Mouse (Mus musculus) embryonic facial prominence, embryonic 15.5 days (tissue): ENCODE measurements around the gene Mrpl17. TPM values are rescaled to one million over a fixed set of nuclear protein-coding genes. Genes with fewer than 3 reads are reported as not detected.
"Not testable (repeated sequence)": the region's sequence is repeated elsewhere in the genome, so short reads cannot be mapped to it uniquely, and the experiment has no call there.

Source experiments
- ATAC-seq: fragments of 200-750 bp; cut with Nextera tagmentation; 2 replicates; pipeline ENCODE4 v1.8.0; 2017; ENCODE audit warnings: low read depth, moderate TSS enrichment; ENCODE audit not compliant: insufficient number of reproducible peaks, low FRiP score, low TSS enrichment
- H3K27ac ChIP-seq: fragments of 300-500 bp; sonication (generic); replicated peaks from 2 replicates; pipeline ENCODE4 v1.5.1; 2015; ENCODE audit warnings: mild to moderate bottlenecking, inconsistent platforms
- H3K27me3 ChIP-seq: fragments of 300-500 bp; sonication (generic); 2 replicates; pipeline ENCODE4 v1.6.1; 2015; ENCODE audit warnings: inconsistent platforms
- H3K36me3 ChIP-seq: fragments of 300-500 bp; sonication (generic); 2 replicates; pipeline ENCODE4 v1.6.1; 2015; ENCODE audit warnings: mild to moderate bottlenecking, inconsistent platforms
- H3K4me1 ChIP-seq: fragments of 300-500 bp; sonication (generic); 2 replicates; pipeline ENCODE4 v1.6.1; 2015; ENCODE audit warnings: inconsistent platforms
- H3K4me2 ChIP-seq: fragments of 300-500 bp; sonication (generic); replicated peaks from 2 replicates; pipeline ENCODE4 v1.6.1; 2015; ENCODE audit warnings: mild to moderate bottlenecking, inconsistent platforms
- H3K4me3 ChIP-seq: fragments of 300-500 bp; sonication (generic); replicated peaks from 2 replicates; pipeline ENCODE4 v1.5.1; 2015; ENCODE audit warnings: mild to moderate bottlenecking, inconsistent platforms
- H3K9ac ChIP-seq: fragments of 300-500 bp; sonication (generic); 2 replicates; pipeline ENCODE4 v1.6.1; 2015; ENCODE audit warnings: inconsistent platforms
- H3K9me3 ChIP-seq: fragments of 300-500 bp; sonication (generic); replicated peaks from 2 replicates; pipeline ENCODE4 v1.6.1; 2016; ENCODE audit warnings: inconsistent platforms
- WGBS: fragments of 180-500 bp; shearing (Covaris S2); methylation state at CpG from one replicate; pipeline ENCODE4 v1.1.7; 2015; 5-methylcytosine and 5-hydroxymethylcytosine counted together
- polyA plus RNA-seq: library from polyadenylated mRNA; unstranded; fragments of >200 nt; fragmentation: Nextera tagmentation; extraction: Ambion mirVana; gene quantifications from 2 replicates; pipeline ENCODE4 v1.2.1, GENCODE M21; 2015

Gene Mrpl17
- 345 and 355 TPM in 2 replicates for polyA plus RNA-seq

DNA sequence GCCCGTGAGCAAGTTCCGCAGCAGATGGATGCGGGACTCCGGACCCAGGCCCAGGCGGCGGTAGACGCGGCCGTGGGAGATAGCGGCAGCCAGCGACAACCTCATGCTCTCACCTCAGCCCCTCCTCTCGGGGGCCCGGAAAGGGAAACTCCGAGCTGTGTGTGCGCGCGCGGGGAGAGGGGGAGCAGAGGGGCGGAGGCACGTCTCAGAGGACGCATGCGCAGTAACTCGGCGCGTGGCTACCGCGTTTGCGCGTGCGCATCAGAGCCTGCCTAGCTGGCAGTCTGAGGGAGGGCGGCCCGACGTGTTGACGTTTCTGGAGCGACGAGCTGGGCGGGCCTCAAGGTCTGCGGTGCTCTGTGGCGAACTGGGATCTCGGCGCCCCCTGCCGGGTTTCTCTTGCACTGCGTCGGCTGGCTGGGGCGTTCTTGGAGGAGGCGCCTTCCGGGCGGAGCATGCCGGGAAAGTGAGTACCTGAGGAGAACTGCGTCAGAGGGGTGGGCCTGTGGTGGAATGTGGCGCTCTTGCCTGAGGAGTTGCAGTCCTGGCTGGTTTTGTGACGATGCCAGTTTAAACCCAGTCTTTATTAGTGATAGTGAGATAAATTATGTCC lies at the start of gene Mrpl17:
Gene Mrpl17 (minus strand): TSS at position 223 of the 613 bp plus-strand sequence.
- ATAC-seq: peak; percentile 98
- H3K27ac ChIP-seq: peak within 1 kb of the TSS; percentile 86

DNA sequence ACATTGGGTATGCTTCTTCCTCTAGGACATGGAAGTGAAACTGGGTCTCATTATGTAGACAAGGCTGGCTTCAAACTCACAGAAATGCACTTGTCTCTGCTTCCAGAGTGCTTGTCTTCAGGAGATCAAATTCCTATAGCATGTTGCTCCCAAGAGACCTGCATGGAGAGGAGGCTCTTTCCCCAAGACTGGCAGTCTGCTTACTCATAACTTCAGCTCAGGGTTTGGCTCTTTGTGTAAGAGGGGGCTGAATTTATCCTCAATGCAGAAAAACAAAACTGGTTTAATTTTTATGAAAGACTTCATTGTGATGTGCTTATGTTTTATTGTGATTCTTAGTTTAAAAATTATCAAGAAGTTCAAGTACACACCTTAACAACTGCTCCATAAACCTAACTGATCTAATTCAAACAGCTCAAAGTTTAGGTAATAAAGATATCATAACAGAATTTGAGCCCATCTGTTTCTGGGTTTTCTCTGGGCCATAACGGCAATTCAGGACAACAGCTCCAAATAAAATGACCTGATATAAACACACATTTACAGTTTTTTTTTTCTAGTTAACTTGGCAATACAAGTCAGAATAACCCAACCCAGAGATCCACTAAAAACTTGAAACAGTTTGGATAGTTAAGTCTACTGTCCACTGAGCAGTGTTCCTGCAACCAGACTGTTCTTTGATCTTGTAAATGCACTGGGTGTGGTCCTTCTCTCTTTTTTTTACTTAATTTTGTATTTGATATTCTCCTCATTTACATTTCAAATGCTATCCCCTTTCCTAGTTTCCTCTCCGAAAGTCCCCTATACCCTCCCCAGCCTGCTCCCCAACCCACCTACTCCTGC lies 45.0 kb upstream of the Mrpl17 start:
- not testable (repeated sequence) for H3K27me3 ChIP-seq, H3K9ac ChIP-seq, H3K27ac ChIP-seq, H3K4me2 ChIP-seq, H3K4me1 ChIP-seq, ATAC-seq, H3K4me3 ChIP-seq, H3K9me3 ChIP-seq, H3K36me3 ChIP-seq
- WGBS: no CpG with 5 or more reads among the region's 2 CpGs

More for the DNA sequence above, at the start of gene Mrpl17:
- H3K4me2 ChIP-seq: peak within 1 kb of the TSS; percentile 64
- peaks cover 8% of the 10 kb centered on the region for H3K4me1 ChIP-seq
- peak within 1 kb of the TSS; percentile 86 for H3K9ac ChIP-seq
- peaks cover 14% of the 10 kb centered on the region for H3K36me3 ChIP-seq
- no peaks in the 10 kb centered on the region; the same call in 1 of the 2 replicates for H3K9me3 ChIP-seq
- no peaks in the 10 kb centered on the region for H3K27me3 ChIP-seq
- under 1% methylated on average over 50 of the region's 52 CpGs for WGBS
- H3K4me3 ChIP-seq: peak within 1 kb of the TSS; percentile 67

DNA sequence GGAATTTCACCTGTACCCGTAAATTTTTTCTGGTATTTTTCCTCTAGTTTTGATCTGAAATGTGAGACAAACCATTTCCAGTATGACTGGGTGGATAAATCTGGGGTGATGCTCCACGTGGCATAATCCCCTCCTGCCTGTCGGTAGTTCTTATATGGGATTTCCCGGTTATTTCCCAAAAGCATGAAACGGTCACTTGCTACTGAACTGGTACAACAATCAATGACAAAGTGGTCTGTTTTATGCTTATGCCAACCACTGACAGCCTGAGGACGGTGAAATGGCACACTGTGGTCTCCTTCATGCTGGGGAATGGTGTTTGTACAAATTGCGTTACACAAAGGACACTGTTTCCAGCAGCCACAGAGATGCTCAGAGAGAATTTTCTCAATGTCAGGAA lies 13.4 kb upstream of the Mrpl17 start:
- Histone ChIP-seq H3K27me3 (no peaks in the 10 kb centered on the region), H3K4me1 (no peaks in the 10 kb centered on the region), H3K36me3 (no peaks in the 10 kb centered on the region), H3K4me2 (no peak overlapping the region), H3K27ac (no peak overlapping the region), H3K9me3 (no peaks in the 10 kb centered on the region), H3K4me3 (no peak overlapping the region), H3K9ac (no peak overlapping the region)
- WGBS: 69% methylated on average over 7 of the region's 7 CpGs
- no peak for ATAC-seq

DNA sequence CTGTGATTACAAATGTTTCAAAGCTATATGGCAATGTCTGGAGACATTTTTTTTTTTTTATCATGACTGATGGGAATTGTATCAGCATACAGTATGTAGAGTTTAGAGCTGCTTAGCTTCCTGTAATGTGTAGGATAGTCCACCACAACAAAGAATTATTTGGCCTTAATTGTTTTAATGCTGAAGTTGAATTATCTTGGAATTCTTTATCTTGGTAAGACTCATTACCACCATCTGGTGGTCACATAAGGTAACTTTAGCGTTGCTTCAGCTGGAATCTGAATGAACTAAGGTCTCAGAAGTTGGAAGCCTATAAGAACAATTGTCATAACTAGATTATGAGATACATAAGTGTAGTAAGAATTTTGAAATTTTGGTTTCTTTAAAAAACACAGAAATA lies 7.6 kb upstream of the Mrpl17 start:
- Histone ChIP-seq H3K9me3 (no peaks in the 10 kb centered on the region; the same call in 1 of the 2 replicates), H3K36me3 (no peaks in the 10 kb centered on the region), H3K4me2 (no peak overlapping the region), H3K9ac (no peak overlapping the region), H3K27me3 (no peaks in the 10 kb centered on the region), H3K4me1 (no peaks in the 10 kb centered on the region), H3K27ac (no peak overlapping the region), H3K4me3 (no peak overlapping the region)
- no peak for ATAC-seq
- 0% methylated on average over 1 of the region's 1 CpGs for WGBS

DNA sequence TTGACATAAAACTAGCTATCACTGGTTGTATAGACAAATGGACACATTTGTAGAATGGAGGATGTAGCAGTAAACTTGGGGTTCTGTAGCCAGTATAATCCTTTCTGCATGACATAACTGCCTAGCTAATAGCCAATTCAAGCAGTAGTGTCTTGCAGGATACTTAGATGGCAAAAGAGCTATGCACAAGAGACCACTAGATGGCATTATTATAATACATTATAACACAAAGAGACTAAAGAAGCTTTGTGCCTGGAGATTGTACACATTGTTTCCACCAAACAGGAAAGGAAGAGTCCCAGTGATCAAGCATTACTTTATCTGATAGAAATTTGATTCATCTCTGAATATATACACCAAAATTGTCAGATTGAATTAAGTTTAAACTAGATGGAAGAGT lies 5.8 kb upstream of the Mrpl17 start:
- no peaks in the 10 kb centered on the region for H3K4me1 ChIP-seq
- no peak overlapping the region for H3K9ac ChIP-seq
- no peak overlapping the region for H3K27ac ChIP-seq
- H3K9me3 ChIP-seq: no peaks in the 10 kb centered on the region; the same call in 1 of the 2 replicates
- H3K36me3 ChIP-seq: no peaks in the 10 kb centered on the region
- no peak overlapping the region for H3K4me3 ChIP-seq
- no peak overlapping the region for H3K4me2 ChIP-seq
- ATAC-seq: no peak
- no peaks in the 10 kb centered on the region for H3K27me3 ChIP-seq

DNA sequence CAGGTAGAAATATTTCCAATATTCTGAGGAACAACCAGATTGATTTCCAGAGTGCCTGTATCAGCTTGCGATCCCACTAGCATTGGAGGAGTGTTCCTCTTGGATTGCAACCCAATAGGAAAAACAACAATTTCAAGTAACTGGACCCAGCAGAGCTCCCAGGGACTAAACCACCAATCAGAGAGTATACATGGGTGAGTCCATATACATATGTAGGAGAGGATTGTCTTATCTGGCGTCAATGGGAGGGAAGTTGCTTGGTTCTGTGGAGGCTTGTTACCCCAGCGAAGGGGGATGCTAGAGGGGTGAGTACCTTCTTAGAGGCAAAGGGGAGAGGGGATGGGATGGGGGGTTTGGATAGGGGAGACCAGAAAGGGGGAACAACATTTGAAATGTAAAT lies 2.4 kb upstream of the Mrpl17 start:
- H3K4me1 ChIP-seq: peaks cover 8% of the 10 kb centered on the region
- H3K36me3 ChIP-seq: peaks cover 10% of the 10 kb centered on the region
- H3K27me3 ChIP-seq: no peaks in the 10 kb centered on the region
- WGBS: 83% methylated on average over 3 of the region's 3 CpGs
- no peak overlapping the region for H3K9ac ChIP-seq
- H3K9me3 ChIP-seq: no peaks in the 10 kb centered on the region; the same call in 1 of the 2 replicates
- H3K4me2 ChIP-seq: no peak overlapping the region
- H3K4me3 ChIP-seq: no peak overlapping the region
- H3K27ac ChIP-seq: no peak overlapping the region
- ATAC-seq: no peak

DNA sequence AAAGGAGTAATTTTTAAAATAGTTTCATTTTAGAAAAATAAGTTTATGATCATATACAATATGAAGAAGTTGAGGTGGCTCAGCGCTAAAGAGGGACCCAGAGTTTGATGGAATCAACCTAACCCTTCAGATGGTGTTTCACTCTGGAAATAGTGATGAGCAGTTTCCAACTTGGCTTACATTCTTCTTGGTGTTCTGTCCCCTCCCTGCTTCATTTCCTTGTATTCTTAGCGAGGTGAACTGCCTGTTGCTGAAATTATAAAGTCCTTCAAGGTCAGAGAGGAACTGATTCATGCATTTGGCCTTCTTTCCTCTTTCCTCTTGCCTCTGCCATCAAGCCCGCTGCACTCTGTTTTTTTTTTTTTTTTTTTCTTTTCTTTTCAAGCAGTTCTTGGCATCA lies 1.7 kb upstream of the Mrpl17 start:
- Histone ChIP-seq H3K9me3 (no peaks in the 10 kb centered on the region; the same call in 1 of the 2 replicates), H3K9ac (no peak overlapping the region), H3K27me3 (no peaks in the 10 kb centered on the region), H3K36me3 (peaks cover 14% of the 10 kb centered on the region), H3K27ac (no peak overlapping the region), H3K4me1 (peaks cover 8% of the 10 kb centered on the region), H3K4me3 (no peak overlapping the region), H3K4me2 (no peak overlapping the region)
- 81% methylated on average over 3 of the region's 3 CpGs for WGBS
- no peak for ATAC-seq

DNA sequence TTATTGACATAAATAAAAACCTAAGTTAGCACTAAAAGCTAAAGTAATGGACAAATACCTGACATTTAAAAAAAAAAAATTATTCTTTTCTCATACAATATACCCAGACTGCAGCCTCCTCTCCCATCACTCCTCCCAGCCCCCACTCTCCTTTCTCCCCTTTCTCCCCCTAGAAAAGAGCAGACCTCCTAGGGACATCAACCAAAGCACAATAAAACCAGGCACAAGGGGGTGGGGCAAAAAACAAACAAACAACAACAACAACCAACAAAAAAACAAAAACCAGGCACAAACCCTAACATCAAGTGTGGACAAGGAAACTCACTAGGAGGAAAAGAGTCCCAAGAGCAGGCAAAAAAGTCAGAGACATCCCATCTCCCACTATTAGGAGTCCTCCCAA lies 617 bp upstream of the Mrpl17 start:
- Histone ChIP-seq H3K36me3 (peaks cover 14% of the 10 kb centered on the region), H3K4me2 (peak overlapping the region; percentile 32), H3K27me3 (no peaks in the 10 kb centered on the region), H3K4me3 (peak overlapping the region; percentile 67), H3K9me3 (no peaks in the 10 kb centered on the region; the same call in 1 of the 2 replicates), H3K27ac (no peak overlapping the region), H3K9ac (no peak overlapping the region), H3K4me1 (peaks cover 8% of the 10 kb centered on the region)
- no peak for ATAC-seq

DNA sequence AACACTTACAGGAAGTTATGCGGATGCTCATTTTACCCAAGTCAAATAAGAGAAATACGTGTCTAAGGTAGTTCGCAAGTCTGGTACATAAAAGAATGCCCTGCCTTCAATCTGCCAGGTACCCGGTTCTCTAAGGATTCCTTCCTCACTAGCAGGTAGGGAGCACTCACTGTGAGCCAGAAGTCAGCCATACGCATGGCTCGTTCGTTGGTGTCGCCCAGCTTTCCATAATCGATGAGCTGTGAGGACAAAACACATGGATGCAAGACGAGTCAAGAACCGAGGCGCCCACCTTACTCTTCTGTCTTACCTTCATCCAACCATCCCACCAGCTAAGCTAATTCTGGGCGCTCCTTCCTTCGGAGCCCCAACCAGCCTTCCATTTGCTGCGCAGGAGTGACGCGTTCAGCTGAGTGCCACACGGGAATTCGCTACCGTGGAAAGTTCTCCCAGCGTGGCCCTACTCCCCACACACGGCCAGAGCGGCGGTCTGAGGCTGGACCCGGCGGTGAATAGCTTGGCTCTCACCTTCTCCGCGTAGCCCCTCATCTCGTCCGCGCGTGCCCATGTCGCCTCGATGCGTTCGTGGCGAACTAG lies 521 bp downstream of the Mrpl17 start:
- H3K27ac ChIP-seq: peak overlapping the region; percentile 86
- peak overlapping the region; percentile 67 for H3K4me3 ChIP-seq
- peak overlapping the region; percentile 86 for H3K9ac ChIP-seq
- no peaks in the 10 kb centered on the region for H3K27me3 ChIP-seq
- WGBS: 3% methylated on average over 37 of the region's 37 CpGs
- no peaks in the 10 kb centered on the region; the same call in 1 of the 2 replicates for H3K9me3 ChIP-seq
- peak overlapping the region; percentile 64 for H3K4me2 ChIP-seq
- peak; percentile 48; the same call in 1 of the 2 replicates for ATAC-seq
- H3K36me3 ChIP-seq: peaks cover 14% of the 10 kb centered on the region
- peaks cover 8% of the 10 kb centered on the region for H3K4me1 ChIP-seq

DNA sequence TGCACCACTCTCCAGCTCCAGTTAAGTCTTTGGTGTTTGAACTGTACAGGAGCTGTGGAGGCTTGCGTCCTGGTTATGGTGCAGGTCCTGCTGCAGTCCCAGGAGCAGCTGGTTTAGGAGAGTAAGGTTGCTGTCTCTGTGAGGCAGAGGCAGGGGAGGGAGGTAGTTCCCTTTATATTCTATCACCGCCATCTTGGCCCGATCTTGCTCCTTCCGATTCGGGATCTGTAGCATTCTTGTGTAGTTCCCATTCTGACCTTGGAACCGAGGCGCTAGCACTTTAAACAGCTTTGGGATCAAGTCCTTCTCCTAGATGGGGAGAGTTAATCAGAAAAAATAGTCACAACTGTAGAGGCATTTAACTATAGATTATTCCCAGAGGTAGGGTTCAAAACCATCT lies 1.1 kb downstream of the Mrpl17 start:
- peak overlapping the region; percentile 67 for H3K4me3 ChIP-seq
- H3K4me2 ChIP-seq: peak overlapping the region; percentile 64
- peaks cover 14% of the 10 kb centered on the region for H3K36me3 ChIP-seq
- peak overlapping the region; percentile 86 for H3K9ac ChIP-seq
- peak overlapping the region; percentile 86; the same call in 1 of the 2 replicates for H3K27ac ChIP-seq
- H3K27me3 ChIP-seq: no peaks in the 10 kb centered on the region
- H3K4me1 ChIP-seq: peaks cover 8% of the 10 kb centered on the region
- no peaks in the 10 kb centered on the region; the same call in 1 of the 2 replicates for H3K9me3 ChIP-seq
- ATAC-seq: no peak
- WGBS: 76% methylated on average over 7 of the region's 7 CpGs

DNA sequence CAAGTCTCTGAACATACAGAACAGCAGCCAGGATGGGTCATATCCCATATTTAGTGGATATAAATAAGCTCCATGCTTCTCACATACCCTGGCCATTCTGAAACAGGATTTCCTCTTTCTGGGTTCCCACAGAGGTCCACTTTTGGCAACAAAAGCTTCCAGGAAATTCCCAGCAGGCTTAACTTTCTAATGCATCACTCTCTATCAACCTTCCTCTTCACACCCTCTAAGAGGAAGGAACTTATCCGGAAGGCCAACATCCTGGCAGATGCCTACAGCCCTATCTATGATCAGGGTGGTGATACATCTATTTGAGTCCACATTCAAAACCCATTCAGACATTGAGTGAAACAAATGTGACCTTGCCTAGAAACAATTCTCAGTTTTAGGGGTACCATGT lies 2.5 kb downstream of the Mrpl17 start:
- 92% methylated on average over 1 of the region's 1 CpGs for WGBS
- no peak overlapping the region for H3K4me2 ChIP-seq
- H3K36me3 ChIP-seq: peaks cover 14% of the 10 kb centered on the region
- ATAC-seq: no peak
- no peaks in the 10 kb centered on the region for H3K9me3 ChIP-seq
- no peak overlapping the region for H3K9ac ChIP-seq
- no peak overlapping the region for H3K27ac ChIP-seq
- no peak overlapping the region for H3K4me3 ChIP-seq
- H3K27me3 ChIP-seq: no peaks in the 10 kb centered on the region
- peaks cover 8% of the 10 kb centered on the region for H3K4me1 ChIP-seq
